Mouse (Mus musculus): ENCODE results near the gene Prkacb. TPM values are rescaled to one million over a fixed set of nuclear protein-coding genes. Genes with fewer than 3 reads are reported as not detected.

The Prkacb gene
- total and polyA plus RNA-seq, 3 experiments = 16.5 to 55.6 (median 31.8) TPM

- peaks cover 12 to 14% of the 10 kb centered on the region in 2 experiments for H3K4me1 ChIP-seq (ENCODE audit: control insufficient read depth in 1 of 2, insufficient read depth in 2 of 2, low read length in 2 of 2)
- H3K79me2 ChIP-seq (ENCODE audit: control insufficient read depth, insufficient read depth, low read length, poor library complexity) = no peaks in the 10 kb centered on the region; the same call in 1 of the 2 replicates
- DNase-seq (ENCODE audit: low read depth, low spot score) = no peak
- H3K9ac ChIP-seq (ENCODE audit: control insufficient read depth, low read depth, low read length, poor library complexity, severe bottlenecking) = no peak overlapping the region
- H3K4me3 ChIP-seq (ENCODE audit: control insufficient read depth in 1 of 2, insufficient read depth in 1 of 2, low read depth in 2 of 2, low read length in 2 of 2) = no peak overlapping the region
- no peaks in the 10 kb centered on the region for H3K9me3 ChIP-seq (replicated peaks; ENCODE audit: insufficient read depth, low read length)
- TF ChIP-seq RCOR1 (IDR thresholded peaks at IDR 0.05; ENCODE audit: low read depth, low read length) (no peak), POLR2AphosphoS2 (IDR thresholded peaks at IDR 0.05; ENCODE audit: low read length) (no peak), NELFE (IDR thresholded peaks at IDR 0.05; ENCODE audit: low read depth, low read length) (no peak), MXI1 (IDR thresholded peaks at IDR 0.05; ENCODE audit: low read depth, low read length) (no peak), POLR2A (IDR thresholded peaks at IDR 0.05; ENCODE audit: control insufficient read depth in 1 of 2, insufficient read depth in 1 of 2, low read depth in 1 of 2, low read length in 2 of 2, poor library complexity in 1 of 2) (no peak), ELF1 (IDR thresholded peaks at IDR 0.05; ENCODE audit: low read depth, low read length) (no peak), NRF1 (IDR thresholded peaks at IDR 0.05; ENCODE audit: insufficient read depth, low read depth, low read length, poor library complexity, severe bottlenecking) (no peak), E2F4 (IDR thresholded peaks at IDR 0.05; ENCODE audit: borderline replicate concordance, low read depth, low read length) (no peak), KAT2A (conservative IDR thresholded peaks at IDR 0.05; ENCODE audit: low read depth, low read length) (no peak), MAX (IDR thresholded peaks at IDR 0.05; ENCODE audit: low read length) (no peak)
- no peak overlapping the region for H3K27ac ChIP-seq (ENCODE audit: control insufficient read depth, low read depth, low read length)
- H3K27me3 ChIP-seq (ENCODE audit: control insufficient read depth in 1 of 2, insufficient read depth in 2 of 2, low read length in 2 of 2) = no peaks in the 10 kb centered on the region
- H3K36me3 ChIP-seq (ENCODE audit: control insufficient read depth in 1 of 2, insufficient read depth in 2 of 2, low read length in 2 of 2) = peaks cover 0 to 15% of the 10 kb centered on the region in 2 experiments; a peak in 3 of 4 replicates
These were observed 81.3 kb downstream of the Prkacb start for GRCm38 (mm10) chr3:146731499-146731898.

GRCm38 (mm10) chr3:146723037-146723436 lies 89.8 kb downstream of the Prkacb start:
- Histone ChIP-seq H3K79me2 (ENCODE audit: control insufficient read depth, insufficient read depth, low read length, poor library complexity) (no peaks in the 10 kb centered on the region; the same call in 1 of the 2 replicates), H3K27ac (ENCODE audit: control insufficient read depth, low read depth, low read length) (no peak overlapping the region), H3K36me3 (ENCODE audit: control insufficient read depth in 1 of 2, insufficient read depth in 2 of 2, low read length in 2 of 2) (peaks cover 0 to 4% of the 10 kb centered on the region in 2 experiments; a peak in 1 of 4 replicates), H3K9me3 (replicated peaks; ENCODE audit: insufficient read depth, low read length) (no peaks in the 10 kb centered on the region), H3K9ac (ENCODE audit: control insufficient read depth, low read depth, low read length, poor library complexity, severe bottlenecking) (no peak overlapping the region), H3K4me1 (ENCODE audit: control insufficient read depth in 1 of 2, insufficient read depth in 2 of 2, low read length in 2 of 2) (peaks cover 0 to 7% of the 10 kb centered on the region in 2 experiments; a peak in 2 of 4 replicates), H3K27me3 (ENCODE audit: control insufficient read depth in 1 of 2, insufficient read depth in 2 of 2, low read length in 2 of 2) (no peaks in the 10 kb centered on the region), H3K4me3 (ENCODE audit: control insufficient read depth in 1 of 2, insufficient read depth in 1 of 2, low read depth in 2 of 2, low read length in 2 of 2) (no peak overlapping the region)
- DNase-seq (ENCODE audit: low read depth, low spot score) = no peak
- no peak for TF ChIP-seq ZMIZ1 (IDR thresholded peaks at IDR 0.05; ENCODE audit: low read depth, low read length)
- TF ChIP-seq USF1 (IDR thresholded peaks at IDR 0.05; ENCODE audit: low read depth, low read length) = no peak
- TF ChIP-seq MXI1 (IDR thresholded peaks at IDR 0.05; ENCODE audit: low read depth, low read length) = no peak
- TF ChIP-seq ELF1 (IDR thresholded peaks at IDR 0.05; ENCODE audit: low read depth, low read length) = no peak
- no peak for TF ChIP-seq BHLHE40 (IDR thresholded peaks at IDR 0.05; ENCODE audit: borderline replicate concordance, low read depth, low read length)
- no peak for TF ChIP-seq CHD2 (IDR thresholded peaks at IDR 0.05; ENCODE audit: low read length)
- no peak for TF ChIP-seq POLR2AphosphoS2 (IDR thresholded peaks at IDR 0.05; ENCODE audit: low read length)
- TF ChIP-seq RAD21 (IDR thresholded peaks at IDR 0.05; ENCODE audit: low read depth, low read length) = no peak
- no peak for TF ChIP-seq NRF1 (IDR thresholded peaks at IDR 0.05; ENCODE audit: insufficient read depth, low read depth, low read length, poor library complexity, severe bottlenecking)
- no peak for TF ChIP-seq GATA1 (IDR thresholded peaks at IDR 0.05; ENCODE audit: low read depth, low read length)
- no peak for TF ChIP-seq TAL1 (IDR thresholded peaks at IDR 0.05; ENCODE audit: low read length)
